Mouse (Mus musculus) bone marrow, adult 2 months (tissue): ENCODE measurements around the gene Fcer2a.

ENCODE experiments used
- CTCF ChIP-seq: fragments of 200-500 bp; IDR thresholded peaks from 2 replicates; pipeline ENCODE4 v1.5.1; 2011; ENCODE audit warnings: low read length, control low read depth; ENCODE audit not compliant: control insufficient read depth, insufficient read depth
- POLR2A ChIP-seq: fragments of 200-500 bp; IDR thresholded peaks from 2 replicates; pipeline ENCODE4 v1.6.1; 2011; ENCODE audit warnings: low read depth, mild to moderate bottlenecking, control low read depth, low read length, borderline replicate concordance; ENCODE audit not compliant: control insufficient read depth

GRCm38 (mm10) chr8:3656725-3657381, 37.1 kb downstream of the Fcer2a start:
- TF ChIP-seq POLR2A (no peak), CTCF (no peak)
